20 mouse cellular contexts compared by ENCODE assay signal in the genomic region with DNA sequence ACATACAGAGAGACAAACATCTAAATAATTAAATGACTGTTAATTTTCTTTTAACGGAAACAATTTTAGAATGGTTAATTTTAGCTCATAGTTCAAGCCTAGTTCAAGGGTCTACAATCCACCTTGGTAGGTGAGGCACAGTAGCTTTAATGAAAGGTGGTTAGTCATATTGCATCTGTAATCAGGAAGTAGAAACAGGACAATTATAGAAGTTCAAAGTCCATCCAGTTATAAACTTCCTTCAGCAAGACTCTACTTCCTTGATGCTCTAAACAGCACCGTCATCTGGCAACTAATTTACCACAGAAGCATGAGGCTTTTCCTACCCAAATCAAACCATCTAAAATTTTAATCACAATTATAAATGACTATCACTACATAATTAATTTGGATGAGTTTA.
"Had no signal": no experiment of that assay in that cellular context is flagged by ENCODE, and none has a peak within 500 bp of the region (broad histone marks: within the 10 kb centered on the region; RNA-seq: fewer than 3 reads in every experiment).

No protein-coding gene starts in this region.

- H3K9me3 ChIP-seq: lung, embryonic 15.5 days; megakaryocyte, embryonic 14.5 days; midbrain, embryonic 13.5 days; midbrain, embryonic 15.5 days; neural tube, embryonic 12.5 days had no signal

- ATAC-seq: liver, postnatal 0 days; lung, postnatal 0 days; midbrain, embryonic 13.5 days; midbrain, embryonic 15.5 days had no signal

- H3K9ac ChIP-seq: liver, postnatal 0 days; lung, embryonic 15.5 days; midbrain, embryonic 13.5 days; midbrain, embryonic 15.5 days; neural tube, embryonic 12.5 days had no signal

- DNase-seq: liver, postnatal 0 days; lung, adult 2 months; lung, postnatal 14 days; lung, postnatal 36 days; retina, postnatal 1 day; right cerebral cortex, adult 18-20 months; right cerebral cortex, postnatal 25 days; right cerebral cortex, postnatal 4 days; spleen, adult 18-20 months; thymus, adult 2 months; thymus, postnatal 25 days; thymus, postnatal 4 days had no signal

- H3K36me3 ChIP-seq: lung, embryonic 15.5 days; midbrain, embryonic 13.5 days; midbrain, embryonic 15.5 days; neural tube, embryonic 12.5 days had no signal

- H3K4me3 ChIP-seq: lung, embryonic 15.5 days; megakaryocyte, embryonic 14.5 days; midbrain, embryonic 13.5 days; midbrain, embryonic 15.5 days; neural tube, embryonic 12.5 days had no signal

- H3K4me2 ChIP-seq: lung, embryonic 15.5 days; midbrain, embryonic 11.5 days; midbrain, embryonic 13.5 days; midbrain, embryonic 15.5 days; neural tube, embryonic 12.5 days had no signal

- H3K4me1 ChIP-seq: lung, embryonic 15.5 days; megakaryocyte, embryonic 14.5 days; midbrain, embryonic 13.5 days; midbrain, embryonic 15.5 days; neural tube, embryonic 12.5 days had no signal

- H3K27me3 ChIP-seq: lung, embryonic 15.5 days; megakaryocyte, embryonic 14.5 days; midbrain, embryonic 13.5 days; midbrain, embryonic 15.5 days; neural tube, embryonic 12.5 days had no signal

- H3K27ac ChIP-seq: lung, embryonic 15.5 days; macrophage; midbrain, embryonic 13.5 days; midbrain, embryonic 15.5 days; neural tube, embryonic 12.5 days had no signal
